Mouse (Mus musculus) E14TG2a.4 (cell line): ENCODE measurements around the gene Ipo7.

Experiments used
- H3K27me3 ChIP-seq: 2 replicates; pipeline ENCODE4 v1.6.1; 2014; ENCODE audit warnings: low read length, control low read depth; ENCODE audit not compliant: insufficient read depth
- H3K36me3 ChIP-seq: 2 replicates; pipeline ENCODE4 v1.6.1; 2014; ENCODE audit warnings: low read length, control low read depth; ENCODE audit not compliant: insufficient read depth
- H3K4me1 ChIP-seq: replicated peaks from 2 replicates; pipeline ENCODE4 v1.6.1; 2014; ENCODE audit warnings: low read depth, low read length, control low read depth
- H3K4me3 ChIP-seq: replicated peaks from 2 replicates; pipeline ENCODE4 v1.5.1; 2014; ENCODE audit warnings: mild to moderate bottlenecking, low read length
- H3K9me3 ChIP-seq: 2 replicates; pipeline ENCODE4 v1.6.1; 2014; ENCODE audit warnings: low read length, control low read depth
- CTCF ChIP-seq: conservative IDR thresholded peaks from 2 replicates; pipeline ENCODE4 v1.5.1; 2014; ENCODE audit warnings: low read length
- NANOG ChIP-seq: IDR thresholded peaks from 2 replicates; pipeline ENCODE4 v1.6.1; 2014; ENCODE audit warnings: borderline replicate concordance, low read length, mixed read lengths
- POU5F1 ChIP-seq: IDR thresholded peaks from 2 replicates; pipeline ENCODE4 v1.6.1; 2014; ENCODE audit warnings: low read length, borderline replicate concordance

The Ipo7 gene

GRCm38 (mm10) chr7:110059092-110059785, 41.2 kb downstream of the Ipo7 start:
- Histone ChIP-seq H3K36me3 (peaks cover 57% of the 10 kb centered on the region), H3K4me1 (peaks cover 44% of the 10 kb centered on the region), H3K27me3 (no peaks in the 10 kb centered on the region)

DNA sequence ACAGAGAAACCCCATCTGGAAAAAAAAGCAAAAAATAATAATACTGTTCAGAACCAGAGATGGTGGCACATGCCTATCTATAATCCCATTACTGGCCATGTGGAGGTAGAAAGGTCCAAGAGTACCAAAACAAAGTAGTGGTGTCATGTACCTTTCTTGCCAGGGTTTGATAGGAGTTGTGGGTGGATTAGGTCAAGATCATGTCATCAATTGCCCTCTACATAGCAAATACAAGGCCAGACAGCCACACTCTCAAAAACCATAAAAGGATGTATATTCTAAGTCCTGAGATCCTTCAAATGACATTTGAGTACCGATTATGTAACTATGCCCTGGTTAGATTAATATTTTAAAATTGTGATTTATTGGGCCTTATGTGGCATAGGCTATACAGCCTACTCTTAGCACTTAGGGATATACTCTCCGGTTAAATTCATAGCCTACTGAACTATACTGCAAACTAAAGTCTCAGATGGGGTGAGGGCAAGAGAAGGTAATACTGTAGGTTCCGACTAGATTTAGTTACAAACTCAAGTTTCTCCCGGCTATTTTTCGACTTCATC, 42.1 kb downstream of the Ipo7 start:
- TF ChIP-seq NANOG (no peak), POU5F1 (no peak), CTCF (no peak)
- H3K4me1 ChIP-seq = peaks cover 47% of the 10 kb centered on the region
- H3K36me3 ChIP-seq = peaks cover 49% of the 10 kb centered on the region
- H3K4me3 ChIP-seq = peak overlapping the region; percentile 91
- H3K27me3 ChIP-seq = no peaks in the 10 kb centered on the region
- no peaks in the 10 kb centered on the region for H3K9me3 ChIP-seq

More at GRCm38 (mm10) chr7:110059092-110059785, 41.2 kb downstream of the Ipo7 start:
- TF ChIP-seq POU5F1 = no peak
- no peak for TF ChIP-seq NANOG
- TF ChIP-seq CTCF = no peak
- no peaks in the 10 kb centered on the region for H3K9me3 ChIP-seq
- peak overlapping the region; percentile 91; the same call in 1 of the 2 replicates for H3K4me3 ChIP-seq

DNA sequence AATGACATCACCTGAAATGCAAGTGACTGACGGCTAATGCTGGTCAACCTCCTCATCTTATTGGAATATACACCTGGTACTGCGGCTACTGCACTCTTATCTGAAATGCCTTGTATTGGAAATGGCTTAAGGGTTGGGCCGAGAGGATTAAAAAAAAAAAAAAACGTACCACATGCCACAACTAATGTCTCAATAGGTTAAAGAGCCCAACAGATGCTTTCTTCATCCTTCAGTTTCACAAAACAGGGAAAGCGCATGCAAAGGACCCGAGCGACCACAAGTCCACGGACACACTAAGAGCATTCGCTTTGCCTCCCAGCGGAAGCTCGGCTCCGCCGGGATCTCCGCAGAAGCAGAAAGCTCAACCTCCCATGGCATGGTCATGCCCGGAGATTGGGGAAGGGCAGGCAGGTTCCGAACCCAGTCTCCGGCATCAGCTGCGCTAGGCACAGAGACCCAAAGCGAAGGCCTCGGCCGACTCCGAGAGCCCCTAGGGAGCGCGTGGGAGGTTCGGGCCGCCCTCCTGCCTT, 42.7 kb downstream of the Ipo7 start:
- Histone ChIP-seq H3K9me3 (no peaks in the 10 kb centered on the region), H3K4me3 (peak overlapping the region; percentile 91), H3K36me3 (peaks cover 48% of the 10 kb centered on the region), H3K27me3 (no peaks in the 10 kb centered on the region), H3K4me1 (peaks cover 47% of the 10 kb centered on the region)
- TF ChIP-seq POU5F1 = no peak
- TF ChIP-seq NANOG = no peak
- TF ChIP-seq CTCF = no peak

- Histone ChIP-seq H3K4me3 (peak within 1 kb of the TSS; percentile 91), H3K4me1 (peaks cover 52% of the 10 kb centered on the region), H3K36me3 (peaks cover 42% of the 10 kb centered on the region), H3K27me3 (no peaks in the 10 kb centered on the region), H3K9me3 (no peaks in the 10 kb centered on the region)
- TF ChIP-seq CTCF (no peak), POU5F1 (no peak), NANOG (no peak)
These were observed 43.2 kb downstream of the Ipo7 start, which contains the start of gene Zfp143 for GRCm38 (mm10) chr7:110061199-110061751. Gene Zfp143, plus strand, starts transcription at chr7:110061217.

- no peaks in the 10 kb centered on the region for H3K27me3 ChIP-seq
- no peaks in the 10 kb centered on the region for H3K9me3 ChIP-seq
- no peak for TF ChIP-seq POU5F1
- H3K4me1 ChIP-seq = peaks cover 52% of the 10 kb centered on the region
- H3K4me3 ChIP-seq = peak overlapping the region; percentile 90
- peaks cover 42% of the 10 kb centered on the region for H3K36me3 ChIP-seq
These were observed 43.7 kb downstream of the Ipo7 start for GRCm38 (mm10) chr7:110061752-110062273.

- H3K36me3 ChIP-seq = peaks cover 43% of the 10 kb centered on the region
- H3K9me3 ChIP-seq = no peaks in the 10 kb centered on the region
- peaks cover 47% of the 10 kb centered on the region for H3K4me1 ChIP-seq
- TF ChIP-seq NANOG = no peak
- TF ChIP-seq POU5F1 = no peak
- no peak for TF ChIP-seq CTCF
- H3K27me3 ChIP-seq = no peaks in the 10 kb centered on the region
- H3K4me3 ChIP-seq = no peak overlapping the region
These were observed 45.7 kb downstream of the Ipo7 start for GRCm38 (mm10) chr7:110063731-110064130.

GRCm38 (mm10) chr7:110069070-110069469, 51.0 kb downstream of the Ipo7 start:
- Histone ChIP-seq H3K4me3 (no peak overlapping the region), H3K27me3 (no peaks in the 10 kb centered on the region), H3K36me3 (peaks cover 77% of the 10 kb centered on the region), H3K9me3 (no peaks in the 10 kb centered on the region), H3K4me1 (peaks cover 14% of the 10 kb centered on the region)
- TF ChIP-seq CTCF (no peak), POU5F1 (no peak), NANOG (no peak)

DNA sequence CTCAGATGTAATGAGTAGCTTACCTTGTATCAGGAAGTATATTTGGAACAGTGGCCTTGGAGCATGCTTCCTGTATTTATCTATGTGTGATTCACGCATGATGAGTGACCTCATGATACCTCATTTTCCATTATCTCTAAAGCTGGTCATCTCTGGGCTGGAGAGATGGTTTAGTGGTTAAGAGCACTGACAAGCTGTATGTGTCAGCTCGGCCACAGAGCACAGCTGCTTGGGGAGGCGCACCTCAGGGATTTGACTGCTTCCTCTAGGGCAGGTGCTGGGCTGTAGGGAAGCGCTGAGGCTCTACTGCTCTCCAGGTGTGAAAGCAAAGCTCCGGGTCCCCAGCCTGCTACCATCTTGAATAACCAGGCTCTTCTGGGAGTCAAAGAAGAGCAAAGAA, 60.1 kb downstream of the Ipo7 start:
- no peaks in the 10 kb centered on the region for H3K9me3 ChIP-seq
- peaks cover 99% of the 10 kb centered on the region for H3K36me3 ChIP-seq
- peaks cover 1% of the 10 kb centered on the region for H3K4me1 ChIP-seq
- no peak for TF ChIP-seq CTCF
- no peak for TF ChIP-seq POU5F1
- TF ChIP-seq NANOG = no peak
- no peak overlapping the region for H3K4me3 ChIP-seq
- H3K27me3 ChIP-seq = no peaks in the 10 kb centered on the region
